Mouse (Mus musculus) megakaryocyte-erythroid progenitor cell, adult 5-6 weeks (primary cell): ENCODE measurements around the gene Gusb. TPM values are rescaled to one million over a fixed set of nuclear protein-coding genes. Genes with fewer than 3 reads are reported as not detected.

Experiments
- total RNA-seq, 2 experiments: library from RNA; stranded (forward) in 1 of 2; stranded (reverse) in 1 of 2; fragments of 200-1000, 215-1000 nt in 1 of 2; fragments of >200 nt in 1 of 2; fragmentation: Nextera tagmentation in 1 of 2; gene quantifications; 2 replicates each; pipeline ENCODE4 v1.2.3; 2014 to 2017

Gene Gusb
- total RNA-seq, 2 experiments from 2014 or later = 42.0 to 80.6 TPM

Other genes starting within 250 kb of the Gusb start
- 17.2 and 22.8 TPM in 2 replicates for gene Psph, start 215.6 kb downstream of the Gusb start, total RNA-seq (2014; fragmentation: Nextera tagmentation)
- 20.6 and 21.1 TPM in 2 replicates for gene Psph, start 215.6 kb downstream of the Gusb start, total RNA-seq (2017)
- 23.2 and 26.7 TPM in 2 replicates for gene Sumf2, start 156.1 kb downstream of the Gusb start, total RNA-seq (2014; fragmentation: Nextera tagmentation)
- 36.6 and 39.8 TPM in 2 replicates for gene Sumf2, start 156.1 kb downstream of the Gusb start, total RNA-seq (2017)
- gene Chchd2, start 115.6 kb downstream of the Gusb start, total RNA-seq (2014; fragmentation: Nextera tagmentation) = 465 and 490 TPM in 2 replicates
- 208 and 245 TPM in 2 replicates for gene Chchd2, start 115.6 kb downstream of the Gusb start, total RNA-seq (2017)
- 0.98 and 2.6 TPM in 2 replicates for gene Zbed5, start 107.3 kb downstream of the Gusb start, total RNA-seq (2014; fragmentation: Nextera tagmentation)
- gene Zbed5, start 107.3 kb downstream of the Gusb start, total RNA-seq (2017) = 2.1 and 4.7 TPM in 2 replicates
- 0.33 and 0.45 TPM in 2 replicates for gene Phkg1, start 104.5 kb downstream of the Gusb start, total RNA-seq (2014; fragmentation: Nextera tagmentation)
- gene Phkg1, start 104.5 kb downstream of the Gusb start, total RNA-seq (2017) = 1.4 TPM in 2 replicates
- gene Nupr1l, start 94.5 kb downstream of the Gusb start, total RNA-seq (2014; fragmentation: Nextera tagmentation) = 2.7 and 15.3 TPM in 2 replicates
- gene Nupr1l, start 94.5 kb downstream of the Gusb start, total RNA-seq (2017) = 0.75 and 1.1 TPM in 2 replicates
- 60.1 and 75.7 TPM in 2 replicates for gene Vkorc1l1, start 61.1 kb downstream of the Gusb start, total RNA-seq (2014; fragmentation: Nextera tagmentation)
- gene Vkorc1l1, start 61.1 kb downstream of the Gusb start, total RNA-seq (2017) = 61.7 and 81.5 TPM in 2 replicates
- 13.7 and 19.9 TPM in 2 replicates for gene Asl, start 26.2 kb upstream of the Gusb start, total RNA-seq (2014; fragmentation: Nextera tagmentation)
- gene Asl, start 26.2 kb upstream of the Gusb start, total RNA-seq (2017) = 14.0 and 18.3 TPM in 2 replicates
- 33.3 and 58.9 TPM in 2 replicates for gene Crcp, start 26.2 kb upstream of the Gusb start, total RNA-seq (2014; fragmentation: Nextera tagmentation)
- 43.5 and 120 TPM in 2 replicates for gene Crcp, start 26.2 kb upstream of the Gusb start, total RNA-seq (2017)
- gene Tpst1, start 70.3 kb upstream of the Gusb start, total RNA-seq (2014; fragmentation: Nextera tagmentation) = 12.1 and 17.6 TPM in 2 replicates
- gene Tpst1, start 70.3 kb upstream of the Gusb start, total RNA-seq (2017) = 4.8 and 7.9 TPM in 2 replicates
- 5.0 and 12.8 TPM in 2 replicates for gene Kctd7, start 141.8 kb upstream of the Gusb start, total RNA-seq (2014; fragmentation: Nextera tagmentation)
- gene Kctd7, start 141.8 kb upstream of the Gusb start, total RNA-seq (2017) = 6.6 and 8.2 TPM in 2 replicates
- 45.4 and 46.7 TPM in 2 replicates for gene Rabgef1, start 168.7 kb upstream of the Gusb start, total RNA-seq (2014; fragmentation: Nextera tagmentation)
- gene Rabgef1, start 168.7 kb upstream of the Gusb start, total RNA-seq (2017) = 56.0 and 60.5 TPM in 2 replicates
- 42.5 and 48.7 TPM in 2 replicates for gene Tmem248, start 214.0 kb upstream of the Gusb start, total RNA-seq (2014; fragmentation: Nextera tagmentation)
- gene Tmem248, start 214.0 kb upstream of the Gusb start, total RNA-seq (2017) = 35.8 and 42.8 TPM in 2 replicates